Mouse (Mus musculus): ENCODE measurements around the gene Plekhd1.

GRCm38 (mm10) chr12:80658661-80659060, 33.7 kb upstream of the Plekhd1 start:
- TF ChIP-seq CTCF (IDR thresholded peaks at IDR 0.05; ENCODE audit: control insufficient read depth, insufficient read depth, low read length) (no peak), POLR2A (IDR thresholded peaks at IDR 0.05; ENCODE audit: borderline replicate concordance, control insufficient read depth, low read depth, low read length) (no peak)

Data from bone marrow, adult 2 months (tissue).